Mouse (Mus musculus) fat pad, adult 2 months (tissue): Measurements from ENCODE around the gene E2f6.

ENCODE experiments used
- DNase-seq: peaks from one replicate; pipeline ENCODE4 v3.0.0-alpha.2; 2011; ENCODE audit warnings: low read depth, low spot score; ENCODE audit errors: extremely low read depth

The E2f6 gene

GRCm38 (mm10) chr12:16800259-16800958, 10.4 kb upstream of the E2f6 start, which contains the start of gene Greb1:
Gene Greb1, minus strand, starts transcription at chr12:16800886.
- no peak for DNase-seq

GRCm38 (mm10) chr12:16800959-16801315, 9.8 kb upstream of the E2f6 start:
- no peak for DNase-seq

GRCm38 (mm10) chr12:16803237-16803955, 7.4 kb upstream of the E2f6 start:
- no peak for DNase-seq

GRCm38 (mm10) chr12:16803956-16804430, 6.8 kb upstream of the E2f6 start:
- no peak for DNase-seq

GRCm38 (mm10) chr12:16805511-16805910, 5.3 kb upstream of the E2f6 start:
- no peak for DNase-seq

GRCm38 (mm10) chr12:16808045-16808444, 2.7 kb upstream of the E2f6 start:
- DNase-seq, result no peak

GRCm38 (mm10) chr12:16811477-16811876, 714 bp downstream of the E2f6 start:
- no peak for DNase-seq

- DNase-seq, result no peak
These were observed 6.4 kb downstream of the E2f6 start for GRCm38 (mm10) chr12:16817147-16817546.

- DNase-seq, result no peak
These were observed 7.8 kb downstream of the E2f6 start for GRCm38 (mm10) chr12:16818513-16818912.

- DNase-seq, result no peak
These were observed 10.0 kb downstream of the E2f6 start for GRCm38 (mm10) chr12:16820761-16821160.

- no peak for DNase-seq
These were observed 11.5 kb downstream of the E2f6 start for GRCm38 (mm10) chr12:16822181-16822734.

GRCm38 (mm10) chr12:16823701-16824100, 12.9 kb downstream of the E2f6 start:
- no peak for DNase-seq

- DNase-seq, result no peak
These were observed 17.7 kb downstream of the E2f6 start for GRCm38 (mm10) chr12:16828505-16828904.

GRCm38 (mm10) chr12:16829785-16830184, 19.0 kb downstream of the E2f6 start:
- DNase-seq, result no peak

GRCm38 (mm10) chr12:16831071-16831470, 20.3 kb downstream of the E2f6 start:
- DNase-seq, result no peak

- DNase-seq, result no peak
These were observed 23.9 kb downstream of the E2f6 start for GRCm38 (mm10) chr12:16834701-16835100.

- no peak for DNase-seq
These were observed 25.4 kb downstream of the E2f6 start for GRCm38 (mm10) chr12:16836188-16836587.

GRCm38 (mm10) chr12:16837766-16838165, 27.0 kb downstream of the E2f6 start:
- DNase-seq, result no peak

GRCm38 (mm10) chr12:16840842-16841782, 30.3 kb downstream of the E2f6 start:
- DNase-seq, result no peak

GRCm38 (mm10) chr12:16844623-16845592, 34.1 kb downstream of the E2f6 start:
- no peak for DNase-seq
